Mouse (Mus musculus) megakaryocyte, embryonic 14.5 days (primary cell): ENCODE data around the gene Exoc3l. TPM values are rescaled to one million over a fixed set of nuclear protein-coding genes. Genes with fewer than 3 reads are reported as not detected.

Experiments used
- H3K27me3 ChIP-seq: replicated peaks from 2 replicates; pipeline ENCODE3; 2012; ENCODE audit warnings: inconsistent platforms
- H3K36me3 ChIP-seq: replicated peaks from 2 replicates; pipeline ENCODE3; 2012; ENCODE audit warnings: low read length, inconsistent platforms, mixed read lengths
- H3K4me1 ChIP-seq: 2 replicates; pipeline ENCODE4 v1.6.1; 2012; ENCODE audit warnings: inconsistent platforms
- H3K4me3 ChIP-seq: replicated peaks from 2 replicates; pipeline ENCODE3; 2012; ENCODE audit warnings: moderate library complexity, mild to moderate bottlenecking, inconsistent platforms
- H3K9me3 ChIP-seq: 2 replicates; pipeline ENCODE4 v1.6.1; 2012; ENCODE audit warnings: inconsistent platforms
- FLI1 ChIP-seq: IDR thresholded peaks from 2 replicates; pipeline ENCODE4 v1.6.1; 2012; ENCODE audit warnings: low read length, inconsistent platforms, mixed read lengths
- GATA1 ChIP-seq: IDR thresholded peaks from 3 replicates; pipeline ENCODE4 v1.6.1; 2012; ENCODE audit warnings: mixed read lengths, low read length, inconsistent platforms, borderline replicate concordance
- polyA plus RNA-seq: library from polyadenylated mRNA; stranded (reverse); fragments of >175 nt; gene quantifications from 2 replicates; pipeline ENCODE4 v1.2.3, GENCODE M21; 2012; ENCODE audit warnings: low replicate concordance; ENCODE audit not compliant: insufficient read depth

The Exoc3l gene
- polyA plus RNA-seq, 1 experiment, result 76.3 TPM

- TF ChIP-seq FLI1 (no peak), GATA1 (no peak)
- peak overlapping the region; percentile 88 for H3K4me3 ChIP-seq
- H3K27me3 ChIP-seq, result peaks cover 9% of the 10 kb centered on the region
- H3K4me1 ChIP-seq, result peaks cover 57% of the 10 kb centered on the region
- peaks cover 44% of the 10 kb centered on the region for H3K36me3 ChIP-seq
- H3K9me3 ChIP-seq, result peaks cover 5% of the 10 kb centered on the region; the same call in 1 of the 2 replicates
Observed at GRCm38 (mm10) chr8:105258911-105259720, 36.8 kb downstream of the Exoc3l start.

GRCm38 (mm10) chr8:105257318-105258114 is 38.4 kb downstream of the Exoc3l start:
- no peak overlapping the region for H3K4me3 ChIP-seq
- no peak for TF ChIP-seq FLI1
- TF ChIP-seq GATA1, result no peak
- H3K27me3 ChIP-seq, result peaks cover 9% of the 10 kb centered on the region
- peaks cover 59% of the 10 kb centered on the region for H3K36me3 ChIP-seq
- H3K4me1 ChIP-seq, result peaks cover 62% of the 10 kb centered on the region
- peaks cover 5% of the 10 kb centered on the region; the same call in 1 of the 2 replicates for H3K9me3 ChIP-seq

GRCm38 (mm10) chr8:105254966-105255350 is 40.9 kb downstream of the Exoc3l start, which contains the start of gene B3gnt9:
Gene B3gnt9, minus strand, starts transcription at chr8:105255153.
- Histone ChIP-seq H3K4me3 (peak within 1 kb of the TSS; percentile 94), H3K4me1 (peaks cover 48% of the 10 kb centered on the region), H3K9me3 (no peaks in the 10 kb centered on the region), H3K27me3 (peaks cover 9% of the 10 kb centered on the region), H3K36me3 (peaks cover 67% of the 10 kb centered on the region)
- no peak for TF ChIP-seq GATA1
- no peak for TF ChIP-seq FLI1

GRCm38 (mm10) chr8:105254152-105254965 is 41.5 kb downstream of the Exoc3l start:
- Histone ChIP-seq H3K27me3 (peaks cover 9% of the 10 kb centered on the region), H3K36me3 (peaks cover 67% of the 10 kb centered on the region), H3K9me3 (no peaks in the 10 kb centered on the region), H3K4me3 (peak overlapping the region; percentile 94), H3K4me1 (peaks cover 48% of the 10 kb centered on the region)
- TF ChIP-seq FLI1, result no peak
- TF ChIP-seq GATA1, result no peak

GRCm38 (mm10) chr8:105253766-105254151 is 42.1 kb downstream of the Exoc3l start:
- H3K36me3 ChIP-seq, result peaks cover 66% of the 10 kb centered on the region
- H3K27me3 ChIP-seq, result peaks cover 9% of the 10 kb centered on the region
- peak overlapping the region; percentile 94 for H3K4me3 ChIP-seq
- H3K9me3 ChIP-seq, result no peaks in the 10 kb centered on the region
- H3K4me1 ChIP-seq, result peaks cover 49% of the 10 kb centered on the region
- no peak for TF ChIP-seq FLI1
- TF ChIP-seq GATA1, result no peak

GRCm38 (mm10) chr8:105252680-105253537 is 43.0 kb downstream of the Exoc3l start:
- Histone ChIP-seq H3K36me3 (peaks cover 66% of the 10 kb centered on the region), H3K9me3 (no peaks in the 10 kb centered on the region)

GRCm38 (mm10) chr8:105251954-105252353 is 43.9 kb downstream of the Exoc3l start:
- peaks cover 69% of the 10 kb centered on the region for H3K36me3 ChIP-seq

More at GRCm38 (mm10) chr8:105252680-105253537, 43.0 kb downstream of the Exoc3l start:
- H3K4me3 ChIP-seq, result no peak overlapping the region
- peaks cover 56% of the 10 kb centered on the region for H3K4me1 ChIP-seq
- TF ChIP-seq GATA1, result no peak
- no peak for TF ChIP-seq FLI1
- H3K27me3 ChIP-seq, result peaks cover 9% of the 10 kb centered on the region

GRCm38 (mm10) chr8:105241016-105241415 is 54.9 kb downstream of the Exoc3l start:
- Histone ChIP-seq H3K4me1 (no peaks in the 10 kb centered on the region), H3K4me3 (no peak overlapping the region), H3K27me3 (no peaks in the 10 kb centered on the region), H3K36me3 (peaks cover 87% of the 10 kb centered on the region), H3K9me3 (no peaks in the 10 kb centered on the region)
- no peak for TF ChIP-seq GATA1
- TF ChIP-seq FLI1, result no peak

More at GRCm38 (mm10) chr8:105251954-105252353, 43.9 kb downstream of the Exoc3l start:
- H3K4me3 ChIP-seq, result no peak overlapping the region
- no peaks in the 10 kb centered on the region for H3K9me3 ChIP-seq
- peaks cover 9% of the 10 kb centered on the region for H3K27me3 ChIP-seq
- TF ChIP-seq GATA1 (no peak), FLI1 (no peak)
- peaks cover 56% of the 10 kb centered on the region for H3K4me1 ChIP-seq

Other genes with a start within 250 kb of the Exoc3l start
- not detected in 2 replicates for gene Ces3a, start 247.5 kb downstream of the Exoc3l start, polyA plus RNA-seq
- not detected in 2 replicates for gene Ces3b, start 212.3 kb downstream of the Exoc3l start, polyA plus RNA-seq
- not detected in 2 replicates for gene Ces4a, start 164.3 kb downstream of the Exoc3l start, polyA plus RNA-seq
- 2.1 and 15.3 TPM in 2 replicates for gene Cbfb, start 125.4 kb downstream of the Exoc3l start, polyA plus RNA-seq
- 1.4 and 2.1 TPM in 2 replicates for gene D230025D16Rik, start 71.0 kb downstream of the Exoc3l start, polyA plus RNA-seq
- gene B3gnt9, start 40.9 kb downstream of the Exoc3l start, polyA plus RNA-seq, result 4.9 and 14.6 TPM in 2 replicates
- 32.6 and 35.8 TPM in 2 replicates for gene Tradd, start 31.5 kb downstream of the Exoc3l start, polyA plus RNA-seq
- gene Fbxl8, start 31.5 kb downstream of the Exoc3l start, polyA plus RNA-seq, result 6.2 and 8.9 TPM in 2 replicates
- gene Hsf4, start 26.3 kb downstream of the Exoc3l start, polyA plus RNA-seq, result 0.73 TPM in 1 of 2 replicates, not detected in the other
- gene Nol3, start 20.0 kb downstream of the Exoc3l start, polyA plus RNA-seq, result 0.41 TPM in 1 of 2 replicates, not detected in the other
- gene 4931428F04Rik, start 6.2 kb downstream of the Exoc3l start, polyA plus RNA-seq, result 1.6 and 1.8 TPM in 2 replicates
- 39.4 and 41.2 TPM in 2 replicates for gene E2f4, start 1.6 kb upstream of the Exoc3l start, polyA plus RNA-seq
- 0.63 TPM in 1 of 2 replicates, not detected in the other for gene Elmo3, start 9.5 kb upstream of the Exoc3l start, polyA plus RNA-seq
- gene Lrrc29, start 30.2 kb upstream of the Exoc3l start, polyA plus RNA-seq, result 13.0 and 15.5 TPM in 2 replicates
- gene Tmem208, start 30.3 kb upstream of the Exoc3l start, polyA plus RNA-seq, result 61.6 and 71.6 TPM in 2 replicates
- gene Fhod1, start 51.9 kb upstream of the Exoc3l start, polyA plus RNA-seq, result 78.6 and 155 TPM in 2 replicates
- gene Slc9a5, start 52.7 kb upstream of the Exoc3l start, polyA plus RNA-seq, result 4.1 and 16.4 TPM in 2 replicates
- gene Plekhg4, start 77.2 kb upstream of the Exoc3l start, polyA plus RNA-seq, result 0.02 TPM in 1 of 2 replicates, not detected in the other
- not detected in 2 replicates for gene Kctd19, start 117.4 kb upstream of the Exoc3l start, polyA plus RNA-seq
- not detected in 2 replicates for gene Lrrc36, start 117.5 kb upstream of the Exoc3l start, polyA plus RNA-seq
- 2.5 and 3.3 TPM in 2 replicates for gene Tppp3, start 175.4 kb upstream of the Exoc3l start, polyA plus RNA-seq
- 5.4 and 9.0 TPM in 2 replicates for gene Zdhhc1, start 200.8 kb upstream of the Exoc3l start, polyA plus RNA-seq
- 0.12 TPM in 1 of 2 replicates, not detected in the other for gene Hsd11b2, start 222.7 kb upstream of the Exoc3l start, polyA plus RNA-seq